Mouse (Mus musculus) hindbrain, embryonic 11.5 days (tissue): ENCODE measurements at regions not wholly inside any gene's neighbourhood (a gene's known extent, or its start where the extent isn't known, plus 50 kb on each side); places are given as distances from the start of the nearest gene placed in this dataset.

Experiments used
- ATAC-seq: fragments of 200-750 bp; cut with Nextera tagmentation; 2 replicates; pipeline ENCODE4 v1.8.0; 2017; ENCODE audit warnings: mild to moderate bottlenecking, moderate TSS enrichment, moderate library complexity; ENCODE audit not compliant: low FRiP score
- DNase-seq: peaks from one replicate; pipeline ENCODE4 v3.0.0-alpha.2; 2015; ENCODE audit warnings: low spot score
- H3K27ac ChIP-seq: fragments of 300-500 bp; sonication (generic); 2 replicates; pipeline ENCODE4 v1.5.1; 2014; ENCODE audit warnings: mild to moderate bottlenecking, low read depth, low read length
- H3K27me3 ChIP-seq: fragments of 300-500 bp; sonication (generic); 2 replicates; pipeline ENCODE4 v1.6.1; 2014; ENCODE audit warnings: mild to moderate bottlenecking, low read length, moderate library complexity, mixed read lengths; ENCODE audit not compliant: control insufficient read depth, insufficient read depth
- H3K36me3 ChIP-seq: fragments of 300-500 bp; sonication (generic); 2 replicates; pipeline ENCODE4 v1.6.1; 2014; ENCODE audit warnings: mild to moderate bottlenecking, low read length, moderate library complexity, mixed read lengths; ENCODE audit not compliant: control insufficient read depth, insufficient read depth
- H3K4me1 ChIP-seq: fragments of 300-500 bp; sonication (generic); replicated peaks from 2 replicates; pipeline ENCODE4 v1.6.1; 2014; ENCODE audit warnings: low read length, mixed read lengths; ENCODE audit not compliant: control insufficient read depth, insufficient read depth
- H3K4me2 ChIP-seq: fragments of 300-500 bp; sonication (generic); replicated peaks from 2 replicates; pipeline ENCODE4 v1.6.1; 2014; ENCODE audit warnings: mild to moderate bottlenecking, low read depth, low read length
- H3K4me3 ChIP-seq: fragments of 300-500 bp; sonication (generic); 2 replicates; pipeline ENCODE4 v1.5.1; 2014; ENCODE audit warnings: low read depth, low read length
- H3K9ac ChIP-seq: fragments of 300-500 bp; sonication (generic); 2 replicates; pipeline ENCODE4 v1.6.1; 2014; ENCODE audit warnings: low read depth, low read length
- H3K9me3 ChIP-seq: fragments of 300-500 bp; sonication (generic); 2 replicates; pipeline ENCODE4 v1.6.1; 2016; ENCODE audit warnings: low read length; ENCODE audit not compliant: control insufficient read depth
- WGBS: fragments of 180-500 bp; shearing (Covaris S2); extraction: QIAGEN DNeasy Blood & Tissue Kit; methylation state at CpG from one replicate; pipeline ENCODE4 v1.1.7; 2014; 5-methylcytosine and 5-hydroxymethylcytosine counted together

DNA sequence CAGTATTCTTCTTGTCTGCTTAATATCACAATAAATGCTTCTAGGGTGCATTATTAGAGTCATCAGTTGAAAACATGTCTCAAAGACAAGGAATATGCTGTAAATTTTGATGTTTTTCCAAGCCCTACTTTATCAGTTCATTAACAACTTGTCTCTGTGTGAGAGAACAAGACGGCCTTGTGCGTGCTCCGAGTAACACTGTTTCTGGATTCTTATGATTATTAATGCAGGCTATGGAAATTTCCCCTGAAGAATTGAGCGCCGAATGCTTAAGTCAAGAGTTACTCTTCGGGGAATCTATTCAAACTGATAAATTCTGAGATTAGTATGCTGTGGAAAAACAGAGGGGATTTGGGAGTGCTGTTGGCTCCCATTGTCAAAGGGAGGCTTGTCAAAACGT is 72.2 kb upstream of the B3gat2 start:
- H3K4me2 ChIP-seq: no peak overlapping the region
- H3K9ac ChIP-seq: no peak overlapping the region
- H3K27me3 ChIP-seq: no peaks in the 10 kb centered on the region
- DNase-seq (no peak), ATAC-seq (no peak)
- no peak overlapping the region for H3K27ac ChIP-seq
- H3K4me1 ChIP-seq: no peaks in the 10 kb centered on the region
- WGBS: 83% methylated on average over 7 of the region's 7 CpGs
- no peak overlapping the region for H3K4me3 ChIP-seq
- no peaks in the 10 kb centered on the region for H3K36me3 ChIP-seq
- H3K9me3 ChIP-seq: no peaks in the 10 kb centered on the region

DNA sequence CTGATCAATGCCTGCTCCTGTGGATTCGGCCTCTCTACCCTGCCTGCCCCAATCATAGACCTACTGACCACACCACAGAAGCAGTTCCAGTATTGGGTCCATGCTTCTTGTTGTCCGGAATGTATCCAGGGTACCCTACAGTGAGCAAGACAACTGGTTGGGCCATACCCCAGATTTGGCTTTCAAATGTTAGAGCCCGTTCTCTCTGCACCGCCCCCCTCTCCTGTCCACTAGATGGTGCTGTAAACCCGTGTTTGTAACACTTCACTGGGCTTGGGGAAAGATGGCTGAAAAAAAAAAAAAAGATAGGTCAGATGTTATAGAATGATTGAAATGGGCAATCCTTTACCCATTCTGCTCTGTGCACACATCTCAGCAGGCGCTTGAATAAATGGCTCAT is 56.1 kb upstream of the B3gat2 start:
- WGBS: 18% methylated on average over 6 of the region's 6 CpGs
- H3K9ac ChIP-seq: no peak overlapping the region
- H3K4me3 ChIP-seq: no peak overlapping the region
- H3K27ac ChIP-seq: no peak overlapping the region
- no peaks in the 10 kb centered on the region for H3K27me3 ChIP-seq
- DNase-seq (peak; percentile 80), ATAC-seq (peak; percentile 86)
- no peaks in the 10 kb centered on the region for H3K36me3 ChIP-seq
- H3K4me2 ChIP-seq: no peak overlapping the region
- no peaks in the 10 kb centered on the region for H3K4me1 ChIP-seq
- H3K9me3 ChIP-seq: no peaks in the 10 kb centered on the region

DNA sequence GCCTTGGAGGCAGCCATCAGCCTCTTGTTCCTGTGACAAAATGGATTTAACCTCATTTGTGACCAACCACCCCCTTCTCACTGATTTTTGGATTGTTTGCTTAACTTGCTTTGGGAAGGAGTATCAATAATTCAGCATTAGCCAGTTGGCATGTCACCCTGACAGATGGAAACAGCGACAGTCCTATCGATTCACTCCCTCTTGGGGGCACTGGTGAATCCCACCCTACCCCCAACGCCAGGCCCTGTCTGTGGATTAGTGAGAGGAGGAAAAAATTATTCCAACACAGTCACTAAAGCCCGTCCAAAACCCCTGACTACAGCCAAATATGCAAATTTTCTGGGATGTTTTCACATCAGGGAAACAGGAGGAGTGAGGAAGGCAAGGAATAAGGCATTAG is 55.1 kb upstream of the B3gat2 start:
- ATAC-seq (no peak), DNase-seq (peak; percentile 20)
- no peak overlapping the region for H3K4me3 ChIP-seq
- H3K27me3 ChIP-seq: no peaks in the 10 kb centered on the region
- no peaks in the 10 kb centered on the region for H3K36me3 ChIP-seq
- H3K27ac ChIP-seq: no peak overlapping the region
- WGBS: 53% methylated on average over 4 of the region's 4 CpGs
- no peaks in the 10 kb centered on the region for H3K4me1 ChIP-seq
- H3K4me2 ChIP-seq: no peak overlapping the region
- H3K9me3 ChIP-seq: no peaks in the 10 kb centered on the region
- no peak overlapping the region for H3K9ac ChIP-seq
